Mouse (Mus musculus): ENCODE results near the gene Scaf1. TPM values are rescaled to one million over a fixed set of nuclear protein-coding genes. Genes with fewer than 3 reads are reported as not detected.

Scaf1 gene
- total RNA-seq (2012; rRNA removed) = 39.0 and 39.2 TPM in 2 replicates

- H3K36me3 ChIP-seq (ENCODE audit: control insufficient read depth, insufficient read depth, low read length, poor library complexity, severe bottlenecking) = peaks cover 26% of the 10 kb centered on the region
- in situ Hi-C loops (cut with MboI; ENCODE audit: low sequenced_read_pairs in 2 of 2, unreplicated experiment in 2 of 2) = no loop called here
- no peak; the same call in 1 of the 2 replicates for TF ChIP-seq CHD2 (IDR thresholded peaks at IDR 0.05; ENCODE audit: low read depth, low read length)
- peak; percentile 97 for TF ChIP-seq HCFC1 (IDR thresholded peaks at IDR 0.05; ENCODE audit: borderline replicate concordance, insufficient read depth, low read length)
- TF ChIP-seq ZC3H11A (IDR thresholded peaks at IDR 0.05; ENCODE audit: borderline replicate concordance, low read depth, low read length) = no peak
- peaks cover 3 to 15% of the 10 kb centered on the region in 2 experiments; a peak in 3 of 4 replicates for H3K4me1 ChIP-seq (ENCODE audit: control insufficient read depth in 2 of 2, insufficient read depth in 2 of 2, low read length in 2 of 2, poor library complexity in 1 of 2)
- H3K9me3 ChIP-seq (ENCODE audit: control insufficient read depth, insufficient read depth, low read depth, low read length) = no peaks in the 10 kb centered on the region
- peak within 1 kb of the TSS; percentile 93 to 96 for H3K4me3 ChIP-seq (ENCODE audit: insufficient read depth in 1 of 2, low read depth in 1 of 2, low read length in 2 of 2, poor library complexity in 1 of 2, severe bottlenecking in 1 of 2)
- peak within 1 kb of the TSS; percentile 69 for H3K27ac ChIP-seq (ENCODE audit: insufficient read depth, low read depth, low read length, poor library complexity, severe bottlenecking)
- peak; percentile 99 for DNase-seq (ENCODE audit: low read depth, low spot score)
- peak within 1 kb of the TSS; percentile 92 for H3K9ac ChIP-seq (ENCODE audit: insufficient read depth, low read depth, low read length, poor library complexity, severe bottlenecking)
Measured at GRCm38 (mm10) chr7:45015957-45016612, at the start of gene Scaf1. TSS of gene Scaf1 (minus strand) at chr7:45016363.

DNA sequence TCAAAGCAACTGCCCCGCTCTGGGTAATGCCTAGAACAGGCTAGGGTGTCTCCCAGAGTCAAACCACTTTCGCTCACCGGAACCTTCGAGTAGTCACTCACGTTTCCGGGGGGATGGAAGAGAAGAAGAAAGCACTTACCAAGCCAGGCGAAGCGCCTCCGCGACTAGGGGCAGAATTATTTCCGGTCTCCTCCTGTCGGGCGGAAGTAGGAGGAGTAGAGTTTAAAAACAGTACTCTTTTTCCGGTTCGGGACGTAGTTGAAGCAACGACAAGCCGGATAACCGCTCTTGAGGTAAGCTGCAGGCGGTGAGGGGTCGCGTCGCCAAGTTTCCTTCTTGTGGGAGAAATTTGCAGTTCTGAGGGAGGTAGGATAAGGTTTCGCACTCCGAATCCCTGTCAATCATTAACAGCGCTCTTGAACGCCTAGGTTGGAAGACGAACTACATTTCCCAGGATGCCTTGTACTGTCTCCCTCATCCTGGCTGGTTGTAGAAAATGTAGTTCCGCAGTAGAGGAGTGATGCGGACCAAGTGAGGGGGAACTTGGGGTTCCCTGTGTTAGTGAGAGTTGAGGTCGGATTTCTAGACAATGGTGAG lies 46.2 kb upstream of the Scaf1 start, which contains the start of the genes Nosip and Prrg2:
Nosip (plus strand) TSS at position 191 of the 597 bp plus-strand sequence.
Prrg2 (minus strand) TSS at position 439 of the 597 bp plus-strand sequence.
- in situ Hi-C loops (cut with MboI; ENCODE audit: low sequenced_read_pairs in 2 of 2, unreplicated experiment in 2 of 2) = no loop called here
- peak; percentile 98 for DNase-seq (ENCODE audit: low read depth, low spot score)
- peak; percentile 91 for TF ChIP-seq HCFC1 (IDR thresholded peaks at IDR 0.05; ENCODE audit: borderline replicate concordance, insufficient read depth, low read length)
- no peak for TF ChIP-seq ZC3H11A (IDR thresholded peaks at IDR 0.05; ENCODE audit: borderline replicate concordance, low read depth, low read length)

DNA sequence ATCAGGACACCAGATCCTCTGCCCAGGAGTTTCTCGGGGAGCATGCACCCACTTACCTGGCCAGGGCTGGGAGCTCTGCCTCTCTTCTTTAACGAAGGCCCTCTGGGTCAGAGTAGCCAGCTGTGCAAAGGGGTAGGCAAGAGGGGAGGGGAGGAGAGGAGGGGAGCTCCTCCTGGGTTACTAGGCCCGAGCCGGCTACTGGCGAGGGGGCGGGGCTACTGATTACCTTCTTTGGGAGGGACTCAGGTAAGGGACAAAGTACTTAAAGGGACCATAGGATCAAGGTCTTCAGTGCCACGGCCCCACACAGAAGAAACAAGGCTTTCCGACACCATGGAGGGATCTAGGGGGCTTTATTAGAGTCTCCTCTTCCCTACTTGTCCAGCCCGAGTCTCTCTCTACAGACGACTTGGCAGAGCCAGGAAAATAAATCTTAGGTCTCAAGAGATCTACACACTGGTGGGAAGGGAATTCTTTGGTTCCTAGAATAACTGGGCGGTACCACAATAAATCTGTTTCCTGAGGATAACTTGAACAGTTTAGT lies 45.4 kb upstream of the Scaf1 start:
- no peak for TF ChIP-seq ZC3H11A (IDR thresholded peaks at IDR 0.05; ENCODE audit: borderline replicate concordance, low read depth, low read length)
- TF ChIP-seq HCFC1 (IDR thresholded peaks at IDR 0.05; ENCODE audit: borderline replicate concordance, insufficient read depth, low read length) = no peak
- no peak for TF ChIP-seq MAFK (IDR thresholded peaks at IDR 0.05; ENCODE audit: insufficient read depth, low read depth, low read length)
- Histone ChIP-seq H3K9ac (ENCODE audit: insufficient read depth, low read depth, low read length, poor library complexity, severe bottlenecking) (peak overlapping the region; percentile 42; the same call in 1 of the 2 replicates), H3K36me3 (ENCODE audit: control insufficient read depth, insufficient read depth, low read length, poor library complexity, severe bottlenecking) (no peaks in the 10 kb centered on the region), H3K27ac (ENCODE audit: insufficient read depth, low read depth, low read length, poor library complexity, severe bottlenecking) (no peak overlapping the region), H3K4me1 (ENCODE audit: control insufficient read depth in 2 of 2, insufficient read depth in 2 of 2, low read length in 2 of 2, poor library complexity in 1 of 2) (peaks cover 0 to 25% of the 10 kb centered on the region in 2 experiments; a peak in 3 of 4 replicates), H3K9me3 (ENCODE audit: control insufficient read depth, insufficient read depth, low read depth, low read length) (no peaks in the 10 kb centered on the region), H3K4me3 (ENCODE audit: insufficient read depth in 1 of 2, low read depth in 1 of 2, low read length in 2 of 2, poor library complexity in 1 of 2, severe bottlenecking in 1 of 2) (peak overlapping the region; percentile 10 to 100; a peak in 3 of 4 replicates)
- DNase-seq (ENCODE audit: low read depth, low spot score) = no peak
- in situ Hi-C loops (cut with MboI; ENCODE audit: low sequenced_read_pairs in 2 of 2, unreplicated experiment in 2 of 2) = no loop called here

More for the DNA sequence above, 46.2 kb upstream of the Scaf1 start, which contains the start of the genes Nosip and Prrg2:
- peak within 1 kb of the TSS; percentile 94 to 100 for H3K4me3 ChIP-seq (ENCODE audit: insufficient read depth in 1 of 2, low read depth in 1 of 2, low read length in 2 of 2, poor library complexity in 1 of 2, severe bottlenecking in 1 of 2)
- H3K27ac ChIP-seq (ENCODE audit: insufficient read depth, low read depth, low read length, poor library complexity, severe bottlenecking) = peak within 1 kb of the TSS; percentile 80; the same call in 1 of the 2 replicates
- peak within 1 kb of the TSS; percentile 88 for H3K9ac ChIP-seq (ENCODE audit: insufficient read depth, low read depth, low read length, poor library complexity, severe bottlenecking)
- H3K9me3 ChIP-seq (ENCODE audit: control insufficient read depth, insufficient read depth, low read depth, low read length) = no peaks in the 10 kb centered on the region
- H3K4me1 ChIP-seq (ENCODE audit: control insufficient read depth in 2 of 2, insufficient read depth in 2 of 2, low read length in 2 of 2, poor library complexity in 1 of 2) = peaks cover 0 to 23% of the 10 kb centered on the region in 2 experiments; a peak in 3 of 4 replicates
- H3K36me3 ChIP-seq (ENCODE audit: control insufficient read depth, insufficient read depth, low read length, poor library complexity, severe bottlenecking) = no peaks in the 10 kb centered on the region

DNA sequence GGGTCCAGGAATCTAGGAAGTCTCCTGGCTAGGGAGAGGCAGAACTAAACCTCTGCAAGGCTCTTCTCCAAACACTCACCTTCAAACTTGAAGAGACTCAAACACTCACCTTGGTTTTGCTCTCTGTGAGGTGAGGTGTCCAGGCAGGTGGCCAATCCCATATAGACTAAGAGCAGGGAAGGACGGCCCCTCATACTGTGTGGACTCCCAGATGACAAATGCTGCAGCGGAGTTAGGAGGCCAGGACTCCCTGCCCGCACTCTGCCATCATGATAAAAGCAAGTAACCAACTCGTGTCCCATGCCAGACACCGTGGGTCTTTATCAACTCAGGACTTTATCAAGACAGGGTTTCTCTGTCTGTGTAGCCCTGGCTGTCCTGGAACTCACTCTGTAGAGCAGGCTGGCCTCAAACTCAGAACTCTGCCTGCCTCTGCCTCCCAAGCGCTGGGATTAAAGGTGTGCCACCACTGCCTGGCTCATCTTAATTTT lies 44.5 kb upstream of the Scaf1 start:
- no peak overlapping the region for H3K27ac ChIP-seq (ENCODE audit: insufficient read depth, low read depth, low read length, poor library complexity, severe bottlenecking)

More for the DNA sequence above, 44.5 kb upstream of the Scaf1 start:
- Histone ChIP-seq H3K36me3 (ENCODE audit: control insufficient read depth, insufficient read depth, low read length, poor library complexity, severe bottlenecking) (no peaks in the 10 kb centered on the region), H3K4me3 (ENCODE audit: insufficient read depth in 1 of 2, low read depth in 1 of 2, low read length in 2 of 2, poor library complexity in 1 of 2, severe bottlenecking in 1 of 2) (no peak overlapping the region), H3K9ac (ENCODE audit: insufficient read depth, low read depth, low read length, poor library complexity, severe bottlenecking) (no peak overlapping the region), H3K4me1 (ENCODE audit: control insufficient read depth in 2 of 2, insufficient read depth in 2 of 2, low read length in 2 of 2, poor library complexity in 1 of 2) (peaks cover 0 to 21% of the 10 kb centered on the region in 2 experiments; a peak in 3 of 4 replicates), H3K9me3 (ENCODE audit: control insufficient read depth, insufficient read depth, low read depth, low read length) (no peaks in the 10 kb centered on the region)
- DNase-seq (ENCODE audit: low read depth, low spot score) = no peak
- in situ Hi-C loops (cut with MboI; ENCODE audit: low sequenced_read_pairs in 2 of 2, unreplicated experiment in 2 of 2) = no loop called here
- TF ChIP-seq ZC3H11A (IDR thresholded peaks at IDR 0.05; ENCODE audit: borderline replicate concordance, low read depth, low read length) = no peak
- TF ChIP-seq ZNF384 (IDR thresholded peaks at IDR 0.05; ENCODE audit: low read depth, low read length) = no peak
- TF ChIP-seq CHD2 (IDR thresholded peaks at IDR 0.05; ENCODE audit: low read depth, low read length) = no peak
- no peak for TF ChIP-seq HCFC1 (IDR thresholded peaks at IDR 0.05; ENCODE audit: borderline replicate concordance, insufficient read depth, low read length)
- no peak for TF ChIP-seq MAFK (IDR thresholded peaks at IDR 0.05; ENCODE audit: insufficient read depth, low read depth, low read length)

All from ES-E14 (cell line).